Mouse (Mus musculus): ENCODE results near the gene Grrp1.
"Not testable (repeated sequence)": the region's sequence is repeated elsewhere in the genome, so short reads cannot be mapped to it uniquely, and the experiment has no call there.

Grrp1 gene

GRCm38 (mm10) chr4:134253722-134254324 is at the start of gene Grrp1:
Gene Grrp1, minus strand, starts transcription at chr4:134254106.
- H3K4me3 ChIP-seq (replicated peaks; ENCODE audit: low read length): peak within 1 kb of the TSS; percentile 78
- TF ChIP-seq CTCF (conservative IDR thresholded peaks at IDR 0.05; ENCODE audit: low read length) (no peak), POU5F1 (IDR thresholded peaks at IDR 0.05; ENCODE audit: borderline replicate concordance, low read length) (no peak), NANOG (IDR thresholded peaks at IDR 0.05; ENCODE audit: borderline replicate concordance, low read length) (no peak)
- H3K27me3 ChIP-seq (ENCODE audit: insufficient read depth, low read length): peaks cover 56% of the 10 kb centered on the region
- peaks cover 92% of the 10 kb centered on the region for H3K4me1 ChIP-seq (replicated peaks; ENCODE audit: low read depth, low read length)
- H3K36me3 ChIP-seq (ENCODE audit: insufficient read depth, low read length): no peaks in the 10 kb centered on the region
- no peaks in the 10 kb centered on the region for H3K9me3 ChIP-seq (ENCODE audit: low read length)

GRCm38 (mm10) chr4:134302084-134302483 is 48.2 kb upstream of the Grrp1 start:
- Histone ChIP-seq H3K4me3 (replicated peaks; ENCODE audit: low read length) (no peak overlapping the region), H3K36me3 (ENCODE audit: insufficient read depth, low read length) (no peaks in the 10 kb centered on the region), H3K9me3 (ENCODE audit: low read length) (no peaks in the 10 kb centered on the region), H3K4me1 (replicated peaks; ENCODE audit: low read depth, low read length) (peaks cover 27% of the 10 kb centered on the region), H3K27me3 (ENCODE audit: insufficient read depth, low read length) (no peaks in the 10 kb centered on the region)
- TF ChIP-seq CTCF (conservative IDR thresholded peaks at IDR 0.05; ENCODE audit: low read length): no peak
- no peak for TF ChIP-seq POU5F1 (IDR thresholded peaks at IDR 0.05; ENCODE audit: borderline replicate concordance, low read length)
- TF ChIP-seq NANOG (IDR thresholded peaks at IDR 0.05; ENCODE audit: borderline replicate concordance, low read length): no peak

GRCm38 (mm10) chr4:134300316-134300715 is 46.4 kb upstream of the Grrp1 start:
- H3K4me3 ChIP-seq (replicated peaks; ENCODE audit: low read length): peak overlapping the region; percentile 48
- no peaks in the 10 kb centered on the region for H3K36me3 ChIP-seq (ENCODE audit: insufficient read depth, low read length)
- H3K9me3 ChIP-seq (ENCODE audit: low read length): peaks cover 3% of the 10 kb centered on the region; the same call in 1 of the 2 replicates
- peaks cover 25% of the 10 kb centered on the region for H3K4me1 ChIP-seq (replicated peaks; ENCODE audit: low read depth, low read length)
- TF ChIP-seq POU5F1 (IDR thresholded peaks at IDR 0.05; ENCODE audit: borderline replicate concordance, low read length): no peak
- TF ChIP-seq NANOG (IDR thresholded peaks at IDR 0.05; ENCODE audit: borderline replicate concordance, low read length): no peak
- TF ChIP-seq CTCF (conservative IDR thresholded peaks at IDR 0.05; ENCODE audit: low read length): no peak
- H3K27me3 ChIP-seq (ENCODE audit: insufficient read depth, low read length): no peaks in the 10 kb centered on the region

- Histone ChIP-seq H3K27me3 (ENCODE audit: insufficient read depth, low read length) (no peaks in the 10 kb centered on the region), H3K4me3 (replicated peaks; ENCODE audit: low read length) (no peak overlapping the region), H3K4me1 (replicated peaks; ENCODE audit: low read depth, low read length) (peaks cover 29% of the 10 kb centered on the region), H3K36me3 (ENCODE audit: insufficient read depth, low read length) (no peaks in the 10 kb centered on the region), H3K9me3 (ENCODE audit: low read length) (peaks cover 3% of the 10 kb centered on the region; the same call in 1 of the 2 replicates)
- TF ChIP-seq POU5F1 (IDR thresholded peaks at IDR 0.05; ENCODE audit: borderline replicate concordance, low read length) (no peak), CTCF (conservative IDR thresholded peaks at IDR 0.05; ENCODE audit: low read length) (no peak), NANOG (IDR thresholded peaks at IDR 0.05; ENCODE audit: borderline replicate concordance, low read length) (no peak)
Measured at GRCm38 (mm10) chr4:134299498-134299810, 45.5 kb upstream of the Grrp1 start.

- Histone ChIP-seq H3K4me3 (replicated peaks; ENCODE audit: low read length) (0 out of 2 replicates have a peak overlapping the region, but pooled peaks have one; percentile 35), H3K9me3 (ENCODE audit: low read length) (peaks cover 3% of the 10 kb centered on the region; the same call in 1 of the 2 replicates), H3K36me3 (ENCODE audit: insufficient read depth, low read length) (no peaks in the 10 kb centered on the region), H3K27me3 (ENCODE audit: insufficient read depth, low read length) (0 out of 2 replicates have a peak, but pooled peaks cover under 1% of the 10 kb centered on the region), H3K4me1 (replicated peaks; ENCODE audit: low read depth, low read length) (peaks cover 30% of the 10 kb centered on the region)
- TF ChIP-seq NANOG (IDR thresholded peaks at IDR 0.05; ENCODE audit: borderline replicate concordance, low read length) (no peak), CTCF (conservative IDR thresholded peaks at IDR 0.05; ENCODE audit: low read length) (no peak), POU5F1 (IDR thresholded peaks at IDR 0.05; ENCODE audit: borderline replicate concordance, low read length) (no peak)
Measured at GRCm38 (mm10) chr4:134298626-134299497, 45.0 kb upstream of the Grrp1 start.

- Histone ChIP-seq H3K4me3 (replicated peaks; ENCODE audit: low read length) (no peak overlapping the region), H3K36me3 (ENCODE audit: insufficient read depth, low read length) (no peaks in the 10 kb centered on the region), H3K27me3 (ENCODE audit: insufficient read depth, low read length) (0 out of 2 replicates have a peak, but pooled peaks cover 7% of the 10 kb centered on the region), H3K4me1 (replicated peaks; ENCODE audit: low read depth, low read length) (peaks cover 35% of the 10 kb centered on the region), H3K9me3 (ENCODE audit: low read length) (peaks cover 3% of the 10 kb centered on the region; the same call in 1 of the 2 replicates)
- no peak for TF ChIP-seq NANOG (IDR thresholded peaks at IDR 0.05; ENCODE audit: borderline replicate concordance, low read length)
- TF ChIP-seq CTCF (conservative IDR thresholded peaks at IDR 0.05; ENCODE audit: low read length): no peak
- TF ChIP-seq POU5F1 (IDR thresholded peaks at IDR 0.05; ENCODE audit: borderline replicate concordance, low read length): no peak
Measured at GRCm38 (mm10) chr4:134297369-134297768, 43.5 kb upstream of the Grrp1 start.

- H3K4me1 ChIP-seq (replicated peaks; ENCODE audit: low read depth, low read length): peaks cover 30% of the 10 kb centered on the region
- H3K36me3 ChIP-seq (ENCODE audit: insufficient read depth, low read length): no peaks in the 10 kb centered on the region
- 0 out of 2 replicates have a peak, but pooled peaks cover 7% of the 10 kb centered on the region for H3K27me3 ChIP-seq (ENCODE audit: insufficient read depth, low read length)
- peaks cover 3% of the 10 kb centered on the region; the same call in 1 of the 2 replicates for H3K9me3 ChIP-seq (ENCODE audit: low read length)
- TF ChIP-seq CTCF (conservative IDR thresholded peaks at IDR 0.05; ENCODE audit: low read length): peak; percentile 43
- TF ChIP-seq NANOG (IDR thresholded peaks at IDR 0.05; ENCODE audit: borderline replicate concordance, low read length): no peak
- no peak for TF ChIP-seq POU5F1 (IDR thresholded peaks at IDR 0.05; ENCODE audit: borderline replicate concordance, low read length)
- H3K4me3 ChIP-seq (replicated peaks; ENCODE audit: low read length): no peak overlapping the region
Measured at GRCm38 (mm10) chr4:134296523-134296922, 42.6 kb upstream of the Grrp1 start.

GRCm38 (mm10) chr4:134296096-134296495 is 42.2 kb upstream of the Grrp1 start:
- H3K4me1 ChIP-seq (replicated peaks; ENCODE audit: low read depth, low read length): peaks cover 27% of the 10 kb centered on the region
- not testable (repeated sequence) for H3K36me3 ChIP-seq (ENCODE audit: insufficient read depth, low read length); H3K9me3 ChIP-seq (ENCODE audit: low read length); H3K27me3 ChIP-seq (ENCODE audit: insufficient read depth, low read length); H3K4me3 ChIP-seq (replicated peaks; ENCODE audit: low read length)
